8 mouse cellular contexts compared by ENCODE assay signal in genomic region chr1:131378081-131378913, GRCm38 (mm10).
DNase-seq lines count a peak whose midpoint lies in the region; ATAC-seq and TF ChIP-seq lines count a peak whose summit lies in the region.

No protein-coding gene starts in this region.

- no peak for TF ChIP-seq CTCF in lung, adult 2 months (IDR thresholded peaks at IDR 0.05; ENCODE audit: insufficient read depth, low read length)

- no peak for ATAC-seq in lung, embryonic 16.5 days (ENCODE audit: low read depth)
- ATAC-seq in embryonic facial prominence, embryonic 11.5 days (replicated peaks; ENCODE audit: insufficient number of reproducible peaks, low FRiP score, low TSS enrichment, low read depth) = no peak
- peak; percentile 35; the same call in 1 of the 2 replicates for ATAC-seq in heart, embryonic 15.5 days (replicated peaks; ENCODE audit: insufficient number of reproducible peaks, insufficient read depth, low FRiP score, low read depth)

- no peaks in the 10 kb centered on the region for H3K27me3 ChIP-seq in lung, embryonic 16.5 days (ENCODE audit: control insufficient read depth, insufficient read depth, low read depth, low read length)
- no peaks in the 10 kb centered on the region for H3K27me3 ChIP-seq in embryonic facial prominence, embryonic 11.5 days (ENCODE audit: control insufficient read depth, insufficient read depth, low read length)
- H3K27me3 ChIP-seq in heart, embryonic 15.5 days = no peaks in the 10 kb centered on the region

- no peak for TF ChIP-seq POLR2A in lung, adult 2 months (IDR thresholded peaks at IDR 0.05; ENCODE audit: borderline replicate concordance, extremely low read depth, low read depth, low read length)

- peak overlapping the region; percentile 55; the same call in 1 of the 2 replicates for H3K27ac ChIP-seq in lung, embryonic 16.5 days (ENCODE audit: low read length)
- H3K27ac ChIP-seq in embryonic facial prominence, embryonic 11.5 days (replicated peaks; ENCODE audit: low read depth, low read length) = no peak overlapping the region
- H3K27ac ChIP-seq in heart, embryonic 15.5 days = peak overlapping the region; percentile 72

- H3K4me1 ChIP-seq in lung, embryonic 16.5 days (replicated peaks; ENCODE audit: control insufficient read depth, insufficient read depth, low read length) = peaks cover 19% of the 10 kb centered on the region
- H3K4me1 ChIP-seq in lung, adult 2 months (ENCODE audit: control insufficient read depth, insufficient read depth, low read length) = peaks cover 18% of the 10 kb centered on the region
- no peaks in the 10 kb centered on the region for H3K4me1 ChIP-seq in embryonic facial prominence, embryonic 11.5 days (ENCODE audit: control insufficient read depth, insufficient read depth, low read length)
- peaks cover 39% of the 10 kb centered on the region for H3K4me1 ChIP-seq in heart, embryonic 15.5 days (replicated peaks)

- no peak for DNase-seq in lung, adult 2 months
- peak; percentile 50 for DNase-seq in embryonic facial prominence, embryonic 11.5 days (ENCODE audit: low spot score)
- peak; percentile 56 for DNase-seq in retina, embryonic 14.5 days (ENCODE audit: low spot score)
- no peak for DNase-seq in yolk sac, embryonic 10.5 days (ENCODE audit: low spot score)
- no peak for DNase-seq in left cerebral cortex, postnatal 36 days (ENCODE audit: low spot score in 2 of 2)
- no peak for DNase-seq in layer of hippocampus, postnatal 36 days

- no peak overlapping the region for H3K4me2 ChIP-seq in lung, embryonic 16.5 days (ENCODE audit: low read depth, low read length)
- no peak overlapping the region for H3K4me2 ChIP-seq in embryonic facial prominence, embryonic 11.5 days (ENCODE audit: low read depth, low read length)
- H3K4me2 ChIP-seq in heart, embryonic 15.5 days = no peak overlapping the region

- no peaks in the 10 kb centered on the region for H3K9me3 ChIP-seq in lung, embryonic 16.5 days (ENCODE audit: control insufficient read depth, low read length)
- H3K9me3 ChIP-seq in embryonic facial prominence, embryonic 11.5 days (replicated peaks; ENCODE audit: control insufficient read depth, low read length) = no peaks in the 10 kb centered on the region
- H3K9me3 ChIP-seq in heart, embryonic 15.5 days (replicated peaks) = no peaks in the 10 kb centered on the region

- 0 out of 2 replicates have a peak overlapping the region, but pooled peaks have one; percentile 15 for H3K9ac ChIP-seq in lung, embryonic 16.5 days (ENCODE audit: low read length)
- no peak overlapping the region for H3K9ac ChIP-seq in embryonic facial prominence, embryonic 11.5 days (replicated peaks; ENCODE audit: low read length)
- no peak overlapping the region for H3K9ac ChIP-seq in heart, embryonic 15.5 days

- no peak overlapping the region for H3K4me3 ChIP-seq in lung, embryonic 16.5 days (ENCODE audit: low read length)
- H3K4me3 ChIP-seq in lung, adult 2 months (replicated peaks; ENCODE audit: extremely low read depth, low read depth, low read length) = no peak overlapping the region
- H3K4me3 ChIP-seq in embryonic facial prominence, embryonic 11.5 days (ENCODE audit: low read depth, low read length) = no peak overlapping the region
- H3K4me3 ChIP-seq in heart, embryonic 15.5 days = no peak overlapping the region

- H3K36me3 ChIP-seq in lung, embryonic 16.5 days (ENCODE audit: control insufficient read depth, insufficient read depth, low read length) = 0 out of 2 replicates have a peak, but pooled peaks cover 2% of the 10 kb centered on the region
- H3K36me3 ChIP-seq in embryonic facial prominence, embryonic 11.5 days (replicated peaks; ENCODE audit: control insufficient read depth, insufficient read depth, low read depth, low read length) = no peaks in the 10 kb centered on the region
- H3K36me3 ChIP-seq in heart, embryonic 15.5 days = no peaks in the 10 kb centered on the region

- 44% methylated on average over 7 of the region's 7 CpGs for WGBS in lung, embryonic 16.5 days
- WGBS in lung, adult 2 months = 34% methylated on average over 7 of the region's 7 CpGs
- WGBS in embryonic facial prominence, embryonic 11.5 days = 37% methylated on average over 7 of the region's 7 CpGs
- 50% methylated on average over 7 of the region's 7 CpGs for WGBS in heart, embryonic 15.5 days

- intact Hi-C loops in left cerebral cortex, postnatal 36 days (cut with DNase I) = no loop called here

Comparison
In these comparisons a context has a peak if more than half of its experiments do, and no peak if none do; other contexts are left out.
1. DNase-seq: peak in embryonic facial prominence, embryonic 11.5 days (single experiment) and retina, embryonic 14.5 days (single experiment); none in lung, adult 2 months (single experiment), yolk sac, embryonic 10.5 days (single experiment), left cerebral cortex, postnatal 36 days (0 of 2) and layer of hippocampus, postnatal 36 days (0 of 2).